Mouse (Mus musculus) embryonic stem cell, embryonic (primary cell): ENCODE results near the gene Trim63.

Experiments used
- CTCF ChIA-PET, 4 experiments: fragments of 300-600 bp in 2 of 4; fragments of 350-600 bp in 2 of 4; sonication (Branson Sonifier 250); formaldehyde crosslinking; loops; one replicate each; lab custom pipeline; 2022; ENCODE audit warnings: inconsistent platforms in 2 of 4; lab: Charles Lee
- POLR2A ChIA-PET, 4 experiments: fragments of 300-600 bp in 2 of 4; fragments of 350-600 bp in 2 of 4; sonication (Branson Sonifier 250); formaldehyde crosslinking; loops; one replicate each; lab custom pipeline; 2022; ENCODE audit warnings: antibody characterized with exemption in 4 of 4, inconsistent platforms in 1 of 4; lab: Charles Lee

Gene Trim63

DNA sequence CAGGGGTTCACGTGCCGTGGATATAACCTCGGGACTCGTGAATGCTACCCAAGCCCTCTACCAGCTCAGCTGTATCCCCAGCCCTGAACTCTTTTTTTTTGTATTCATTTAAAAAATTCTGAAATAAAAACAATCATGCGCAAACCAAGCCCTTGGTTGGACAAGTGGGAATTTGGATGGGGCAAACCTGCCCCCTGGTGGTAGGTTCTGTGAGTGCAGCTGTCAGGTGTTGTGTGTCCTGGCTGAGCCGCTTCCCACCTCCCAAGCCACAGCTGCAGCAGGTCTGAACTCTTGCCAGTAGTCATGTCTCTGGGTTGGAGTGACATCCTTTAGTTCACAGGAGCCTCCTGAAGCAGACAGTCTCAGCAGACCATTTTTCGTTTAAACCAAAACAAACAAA is 22.9 kb upstream of the Trim63 start:
- CTCF ChIA-PET = interaction anchor here in 3 of 4 experiments (0.6 to 3.5 kb wide), 40 partner anchors 8 to 220 kb away, joined by 3 to 18 read pairs (median 4); partner anchors contain the start of genes Cep85 (in 3 of the 3), Grrp1 (in 1 of the 3), Pafah2 (in 1 of the 3) and Trim63 (in 1 of the 3)
- POLR2A ChIA-PET = interaction anchor here in 2 of 4 experiments (0.8 to 1.7 kb wide), 15 partner anchors 8 to 164 kb away, joined by 3 to 5 read pairs (median 4); partner anchors contain the start of genes Cep85 (in 2 of the 2) and Sh3bgrl3 (in 1 of the 2)

DNA sequence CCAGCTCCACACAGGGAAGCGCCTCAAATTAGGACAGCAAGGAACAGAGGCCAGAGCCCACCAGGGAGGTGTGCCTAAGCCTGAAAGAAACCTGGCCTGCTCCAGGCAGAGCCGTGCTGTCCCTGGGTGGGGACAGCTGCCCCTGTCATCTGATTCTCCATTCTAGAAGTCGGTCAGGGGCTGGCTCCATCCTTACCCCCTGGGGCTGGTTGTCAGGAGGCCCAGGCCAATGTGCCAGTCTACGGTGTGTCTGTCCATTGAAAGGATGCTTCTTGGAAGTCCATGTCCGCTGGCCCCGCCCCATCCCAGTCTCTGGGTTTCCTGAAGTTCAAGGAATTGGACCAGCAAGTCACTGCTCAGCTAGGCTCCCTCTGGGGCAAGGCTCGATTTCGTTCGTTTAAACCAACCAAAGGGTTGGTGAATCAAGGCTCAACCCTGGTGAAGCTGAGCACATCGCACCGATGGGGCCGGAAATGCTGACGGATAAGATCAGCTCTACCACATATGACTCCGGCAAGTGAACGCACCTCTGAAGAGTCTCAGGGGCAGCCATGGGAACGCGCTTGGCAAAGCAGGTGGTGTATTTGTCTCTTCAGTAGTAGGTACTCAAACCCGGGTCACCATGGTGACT is 21.7 kb upstream of the Trim63 start:
- ChIA-PET POLR2A (interaction anchor here in 3 of 4 experiments (0.5 to 1.7 kb wide), 12 partner anchors 18 to 573 kb away, joined by 3 to 7 read pairs (median 4); no protein-coding TSS in a partner anchor), CTCF (interaction anchor here in 3 of 4 experiments (0.5 to 3.5 kb wide), 24 partner anchors 9 to 178 kb away, joined by 3 to 18 read pairs (median 5); partner anchors contain the start of genes Cep85 (in 3 of the 3), E130218I03Rik (in 1 of the 3) and Trim63 (in 1 of the 3))

- ChIA-PET POLR2A (interaction anchor here in 2 of 4 experiments (0.6 to 1.7 kb wide), 7 partner anchors 22 to 574 kb away, joined by 3 to 5 read pairs (median 3); partner anchors contain the start of gene Cep85 (in 1 of the 2)), CTCF (interaction anchor here in 3 of 4 experiments (0.5 to 3.5 kb wide), 15 partner anchors 8 to 257 kb away, joined by 3 to 18 read pairs (median 5); partner anchors contain the start of genes Cep85 (in 1 of the 3) and E130218I03Rik (in 1 of the 3))
Measured at GRCm38 (mm10) chr4:134293692-134294163, 21.2 kb upstream of the Trim63 start.

DNA sequence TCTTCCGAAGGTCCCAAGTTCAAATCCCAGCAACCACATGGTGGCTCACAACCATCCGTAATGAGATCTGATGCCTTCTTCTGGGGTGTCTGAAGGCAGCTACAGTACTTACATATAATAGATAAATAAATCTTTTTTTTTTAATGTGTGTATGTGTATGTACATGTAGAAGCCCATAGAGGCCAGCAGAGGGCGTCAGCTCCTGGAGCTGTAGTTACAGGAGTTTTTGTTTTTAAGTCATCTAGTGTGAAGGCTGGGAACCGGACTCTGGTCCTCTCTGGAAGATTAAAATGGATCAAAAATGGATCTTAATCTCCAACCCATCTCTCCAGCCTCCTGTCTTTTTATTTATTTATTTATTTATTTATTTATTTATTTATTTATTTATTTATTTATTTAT is 18.8 kb upstream of the Trim63 start:
- POLR2A ChIA-PET = interaction anchor here in 3 of 4 experiments (0.6 to 2.0 kb wide), 6 partner anchors 9 to 83 kb away, joined by 3 to 5 read pairs (median 3); partner anchors contain the start of genes Grrp1 (in 1 of the 3), Pdik1l (in 1 of the 3) and Trim63 (in 1 of the 3)
- CTCF ChIA-PET = interaction anchor here (0.5 to 3.6 kb wide), 21 partner anchors 9 to 260 kb away, joined by 3 to 16 read pairs (median 3); partner anchors contain the start of genes Pdik1l (in 1 of the 4) and Trim63 (in 1 of the 4)

GRCm38 (mm10) chr4:134296523-134296922 is 18.4 kb upstream of the Trim63 start:
- ChIA-PET CTCF (interaction anchor here (0.5 to 3.6 kb wide), 27 partner anchors 9 to 1893 kb away, joined by 3 to 16 read pairs (median 4); partner anchors contain the start of genes Pdik1l (in 1 of the 4) and Trim63 (in 1 of the 4)), POLR2A (interaction anchor here in 3 of 4 experiments (0.6 to 2.0 kb wide), 7 partner anchors 9 to 83 kb away, joined by 3 to 5 read pairs (median 3); partner anchors contain the start of genes Pdik1l (in 1 of the 3) and Trim63 (in 1 of the 3))

GRCm38 (mm10) chr4:134297369-134297768 is 17.6 kb upstream of the Trim63 start:
- CTCF ChIA-PET = interaction anchor here in 3 of 4 experiments (0.6 to 3.6 kb wide), 10 partner anchors 10 to 254 kb away, joined by 3 to 16 read pairs (median 3); partner anchors contain the start of genes Pdik1l (in 1 of the 3) and Trim63 (in 1 of the 3)
- POLR2A ChIA-PET = interaction anchor here in 2 of 4 experiments (0.8 to 1.4 kb wide), 5 partner anchors 11 to 110 kb away, joined by 3 read pairs; partner anchors contain the start of gene Cep85 (in 1 of the 2)

GRCm38 (mm10) chr4:134298626-134299497 is 16.1 kb upstream of the Trim63 start:
- ChIA-PET CTCF (interaction anchor here (0.6 to 3.6 kb wide), 19 partner anchors 10 to 1475 kb away, joined by 3 to 16 read pairs (median 4); partner anchors contain the start of genes Cep85 (in 1 of the 4), Pafah2 (in 1 of the 4), Pdik1l (in 1 of the 4) and Trim63 (in 1 of the 4)), POLR2A (interaction anchor here in 3 of 4 experiments (0.6 to 4.3 kb wide), 31 partner anchors 11 to 483 kb away, joined by 3 to 44 read pairs (median 3); partner anchors contain the start of genes Cep85 (in 2 of the 3), Grrp1 (in 2 of the 3), Pafah2 (in 2 of the 3) and Pdik1l (in 2 of the 3))

DNA sequence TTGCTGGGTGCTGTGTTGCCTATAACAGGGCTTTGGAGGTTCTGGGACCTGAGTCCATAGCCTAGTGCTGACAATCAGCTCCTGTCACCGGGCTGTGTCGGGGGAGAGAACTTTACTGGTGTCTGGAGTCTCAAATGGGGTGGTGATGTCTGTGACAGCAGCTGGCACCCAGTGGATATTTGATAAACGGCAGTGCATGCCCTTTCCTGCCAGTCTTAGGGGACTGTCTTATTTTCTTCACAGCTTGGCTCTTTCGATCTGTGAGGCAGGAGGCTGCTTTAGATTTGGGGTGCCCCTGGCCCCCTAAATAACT is 15.5 kb upstream of the Trim63 start:
- ChIA-PET CTCF (interaction anchor here in 2 of 4 experiments (0.6 to 2.6 kb wide), 13 partner anchors 9 to 1476 kb away, joined by 3 to 12 read pairs (median 4); partner anchors contain the start of genes Cep85 (in 1 of the 2), Pafah2 (in 1 of the 2) and Pdik1l (in 1 of the 2)), POLR2A (interaction anchor here in 3 of 4 experiments (0.6 to 4.3 kb wide), 27 partner anchors 10 to 1262 kb away, joined by 3 to 44 read pairs (median 3); partner anchors contain the start of genes Grrp1 (in 2 of the 3), Pafah2 (in 2 of the 3), Pdik1l (in 2 of the 3) and Trim63 (in 2 of the 3))

GRCm38 (mm10) chr4:134300316-134300715 is 14.6 kb upstream of the Trim63 start:
- CTCF ChIA-PET = interaction anchor here in 2 of 4 experiments (0.6 to 2.2 kb wide), 11 partner anchors 8 to 113 kb away, joined by 3 to 11 read pairs (median 4); partner anchors contain the start of genes Cep85 (in 1 of the 2) and Pafah2 (in 1 of the 2)
- POLR2A ChIA-PET = interaction anchor here in 2 of 4 experiments (0.5 to 4.3 kb wide), 11 partner anchors 9 to 101 kb away, joined by 3 to 44 read pairs (median 5); partner anchors contain the start of genes Pdik1l (in 2 of the 2) and Trim63 (in 1 of the 2)

- CTCF ChIA-PET = interaction anchor here in 2 of 4 experiments (0.6 to 1.9 kb wide), 7 partner anchors 9 to 239 kb away, joined by 3 to 7 read pairs (median 4); no protein-coding TSS in a partner anchor
Measured at GRCm38 (mm10) chr4:134302084-134302483, 12.8 kb upstream of the Trim63 start.

GRCm38 (mm10) chr4:134306963-134307362 is 8.0 kb upstream of the Trim63 start:
- ChIA-PET CTCF (interaction anchor here in 2 of 4 experiments (0.6 to 1.0 kb wide), 5 partner anchors 50 to 1614 kb away, joined by 3 to 5 read pairs (median 3); partner anchors contain the start of gene Fuca1 (in 1 of the 2)), POLR2A (interaction anchor here in 3 of 4 experiments (0.6 to 1.1 kb wide), 5 partner anchors 9 to 426 kb away, joined by 3 to 4 read pairs (median 4); no protein-coding TSS in a partner anchor)

More at GRCm38 (mm10) chr4:134302084-134302483, 12.8 kb upstream of the Trim63 start:
- POLR2A ChIA-PET = interaction anchor here in 3 of 4 experiments (0.7 to 4.3 kb wide), 10 partner anchors 10 to 197 kb away, joined by 3 to 44 read pairs (median 4); partner anchors contain the start of genes Pdik1l (in 1 of the 3) and Trim63 (in 1 of the 3)

DNA sequence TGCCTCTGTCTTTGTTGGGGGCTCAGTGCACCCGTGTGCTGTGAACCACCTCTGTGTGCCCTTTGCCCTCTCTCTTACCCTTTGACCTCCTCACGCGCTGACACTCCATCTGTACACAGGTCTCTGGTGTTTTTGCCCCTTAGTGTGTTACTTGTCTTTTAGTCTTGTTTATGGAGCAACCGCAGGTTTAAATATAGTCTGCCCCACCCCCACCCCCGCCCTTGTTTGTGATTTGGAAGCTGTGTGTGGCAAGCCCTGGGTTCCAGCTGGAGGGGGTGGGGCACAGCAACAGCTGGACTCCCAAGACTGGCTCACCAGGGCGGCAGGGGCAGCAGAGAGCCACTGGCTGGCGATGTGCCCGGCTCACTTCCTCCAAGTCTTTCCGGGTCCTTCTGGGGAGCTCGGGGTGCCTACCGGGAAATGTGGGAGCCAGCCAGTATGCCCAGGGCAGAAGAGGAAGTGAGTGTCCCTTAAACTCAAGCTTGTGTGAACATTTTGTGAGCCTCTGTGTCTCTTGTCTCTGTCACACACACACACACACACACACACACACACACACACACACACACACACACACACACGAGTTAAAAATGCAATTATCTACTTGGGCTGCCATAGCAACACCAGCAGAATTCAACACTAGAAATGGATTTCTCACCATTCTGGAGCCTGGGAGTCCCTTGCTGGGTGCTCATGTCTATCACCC is 7.4 kb upstream of the Trim63 start:
- POLR2A ChIA-PET = interaction anchor here in 3 of 4 experiments (0.6 to 1.8 kb wide), 9 partner anchors 9 to 426 kb away, joined by 3 to 7 read pairs (median 4); no protein-coding TSS in a partner anchor
- CTCF ChIA-PET = interaction anchor here in 3 of 4 experiments (0.6 to 1.8 kb wide), 12 partner anchors 8 to 1613 kb away, joined by 3 to 7 read pairs (median 3); partner anchors contain the start of gene Fuca1 (in 1 of the 3)

DNA sequence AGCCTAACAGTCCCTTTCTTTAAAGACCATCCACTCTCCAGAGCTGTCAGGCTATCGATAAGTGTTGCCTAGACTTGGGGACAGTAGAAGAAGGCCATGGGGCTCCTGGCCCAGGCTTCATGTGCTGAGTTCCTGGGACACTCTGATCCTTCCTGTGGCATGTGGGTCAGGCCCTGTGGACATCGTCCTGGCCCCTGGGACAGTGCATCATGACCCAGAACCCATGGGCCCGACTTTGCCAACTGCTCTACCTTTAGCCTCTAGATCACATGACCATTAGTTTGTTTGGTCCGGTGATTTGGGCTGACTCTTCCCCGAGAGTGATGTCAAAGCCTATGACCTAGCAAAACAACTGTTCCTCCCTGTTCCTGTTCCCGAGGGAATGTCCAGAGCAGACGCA is 4.8 kb upstream of the Trim63 start:
- CTCF ChIA-PET = no interaction called here
- POLR2A ChIA-PET = no interaction called here

GRCm38 (mm10) chr4:134310656-134311055 is 4.3 kb upstream of the Trim63 start:
- CTCF ChIA-PET = interaction anchor here in 2 of 4 experiments (0.6 to 1.3 kb wide), 2 partner anchors 14 to 86 kb away, joined by 3 read pairs; partner anchors contain the start of gene Pafah2 (in 1 of the 2)
- POLR2A ChIA-PET = interaction anchor here in 3 of 4 experiments (1.3 to 6.4 kb wide), 4 partner anchors 9 to 61 kb away, joined by 3 to 44 read pairs (median 4); no protein-coding TSS in a partner anchor

DNA sequence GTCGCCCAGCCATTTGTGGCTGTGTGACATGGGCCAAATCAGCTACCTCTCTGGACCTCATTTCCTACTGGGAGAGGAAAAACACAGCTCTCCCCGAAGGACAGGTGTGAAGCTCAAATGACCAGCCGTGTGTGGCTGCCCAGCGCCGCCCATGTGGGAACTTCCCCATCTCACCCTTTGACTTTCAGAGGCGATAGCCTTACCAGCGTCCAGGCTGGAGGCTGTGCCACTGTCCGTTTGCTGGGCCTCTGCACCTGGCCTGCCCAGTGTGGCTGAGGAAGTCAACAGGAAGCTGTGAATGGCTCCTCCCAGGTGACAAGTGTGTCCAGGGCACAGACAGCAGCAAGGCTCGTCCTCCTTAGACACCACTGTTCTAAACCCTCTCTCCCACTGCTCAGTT is 3.1 kb upstream of the Trim63 start:
- ChIA-PET CTCF (interaction anchor here in 3 of 4 experiments (0.6 to 3.2 kb wide), 9 partner anchors 11 to 125 kb away, joined by 3 to 13 read pairs (median 4); partner anchors contain the start of gene Cep85 (in 1 of the 3)), POLR2A (interaction anchor here in 3 of 4 experiments (0.9 to 6.4 kb wide), 9 partner anchors 10 to 66 kb away, joined by 3 to 44 read pairs (median 4); partner anchors contain the start of gene Pdik1l (in 1 of the 3))
